Mouse (Mus musculus) embryonic facial prominence, embryonic 11.5 days (tissue): ENCODE measurements around the gene Zap70. TPM values are rescaled to one million over a fixed set of nuclear protein-coding genes. Genes with fewer than 3 reads are reported as not detected.

ENCODE experiments used
- ATAC-seq: fragments of 200-750 bp; cut with Nextera tagmentation; replicated peaks from 2 replicates; pipeline ENCODE4 v1.8.0; 2017; ENCODE audit warnings: low read depth; ENCODE audit not compliant: insufficient number of reproducible peaks, low FRiP score, low TSS enrichment
- DNase-seq: peaks from one replicate; pipeline ENCODE4 v3.0.0-alpha.2; 2015; ENCODE audit warnings: low spot score
- H3K27ac ChIP-seq: fragments of 300-500 bp; sonication (generic); replicated peaks from 2 replicates; pipeline ENCODE4 v1.5.1; 2014; ENCODE audit warnings: mild to moderate bottlenecking, low read depth, low read length, control low read depth
- H3K27me3 ChIP-seq: fragments of 300-500 bp; sonication (generic); 2 replicates; pipeline ENCODE4 v1.6.1; 2014; ENCODE audit warnings: mild to moderate bottlenecking, low read length, moderate library complexity, mixed read lengths; ENCODE audit not compliant: control insufficient read depth, insufficient read depth
- H3K36me3 ChIP-seq: fragments of 300-500 bp; sonication (generic); replicated peaks from 2 replicates; pipeline ENCODE4 v1.6.1; 2014; ENCODE audit warnings: low read depth, mild to moderate bottlenecking, low read length, moderate library complexity, mixed read lengths; ENCODE audit not compliant: control insufficient read depth, insufficient read depth
- H3K4me1 ChIP-seq: fragments of 300-500 bp; sonication (generic); 2 replicates; pipeline ENCODE4 v1.6.1; 2014; ENCODE audit warnings: low read length, mixed read lengths; ENCODE audit not compliant: control insufficient read depth, insufficient read depth
- H3K4me2 ChIP-seq: fragments of 300-500 bp; sonication (generic); 2 replicates; pipeline ENCODE4 v1.6.1; 2014; ENCODE audit warnings: low read depth, mild to moderate bottlenecking, control low read depth, low read length, moderate library complexity
- H3K4me3 ChIP-seq: fragments of 300-500 bp; sonication (generic); 2 replicates; pipeline ENCODE4 v1.5.1; 2014; ENCODE audit warnings: low read depth, low read length, control low read depth
- H3K9ac ChIP-seq: fragments of 300-500 bp; sonication (generic); replicated peaks from 2 replicates; pipeline ENCODE4 v1.6.1; 2014; ENCODE audit warnings: mild to moderate bottlenecking, control low read depth, low read length
- H3K9me3 ChIP-seq: fragments of 300-500 bp; sonication (generic); replicated peaks from 2 replicates; pipeline ENCODE4 v1.6.1; 2016; ENCODE audit warnings: mild to moderate bottlenecking, low read length, inconsistent platforms, mixed read lengths; ENCODE audit not compliant: control insufficient read depth
- WGBS: fragments of 180-500 bp; shearing (Covaris S2); extraction: QIAGEN DNeasy Blood & Tissue Kit; methylation state at CpG from one replicate; pipeline ENCODE4 v1.1.7; 2014; 5-methylcytosine and 5-hydroxymethylcytosine counted together
- polyA plus RNA-seq: library from polyadenylated mRNA; unstranded; fragments of >200 nt; fragmentation: Nextera tagmentation; extraction: Ambion mirVana; gene quantifications from 2 replicates; pipeline ENCODE4 v1.2.1, GENCODE M21; 2014

Gene Zap70
- 0.15 and 0.18 TPM in 2 replicates for polyA plus RNA-seq

DNA sequence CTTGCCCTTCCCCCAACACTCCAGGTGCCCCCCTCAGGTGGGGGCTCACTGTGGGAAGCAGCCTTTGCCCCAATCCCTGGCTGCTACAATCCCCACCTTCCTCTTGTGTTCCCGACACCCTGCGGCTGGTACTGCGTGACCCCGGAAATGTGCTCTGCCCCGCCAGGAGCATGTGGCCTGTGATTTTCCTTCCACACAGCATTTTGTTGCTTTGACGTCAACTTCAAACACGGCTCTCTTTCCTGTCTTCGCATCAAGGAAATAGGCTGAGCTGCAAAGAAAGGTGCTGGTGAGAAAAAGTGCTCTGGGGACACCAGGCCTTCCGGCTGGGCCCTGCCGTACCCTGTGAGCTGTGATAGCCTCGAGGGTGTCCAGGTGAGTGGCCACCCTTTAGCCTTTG lies at the start of gene Zap70:
Zap70 (plus strand) TSS at position 231 of the 400 bp plus-strand sequence.
- Histone ChIP-seq H3K36me3 (no peaks in the 10 kb centered on the region), H3K9ac (no peak within 1 kb of the TSS), H3K9me3 (no peaks in the 10 kb centered on the region), H3K27ac (no peak within 1 kb of the TSS), H3K4me1 (no peaks in the 10 kb centered on the region), H3K27me3 (no peaks in the 10 kb centered on the region), H3K4me2 (no peak within 1 kb of the TSS), H3K4me3 (no peak within 1 kb of the TSS)
- DNase-seq (no peak), ATAC-seq (no peak)
- 87% methylated on average over 11 of the region's 11 CpGs for WGBS

DNA sequence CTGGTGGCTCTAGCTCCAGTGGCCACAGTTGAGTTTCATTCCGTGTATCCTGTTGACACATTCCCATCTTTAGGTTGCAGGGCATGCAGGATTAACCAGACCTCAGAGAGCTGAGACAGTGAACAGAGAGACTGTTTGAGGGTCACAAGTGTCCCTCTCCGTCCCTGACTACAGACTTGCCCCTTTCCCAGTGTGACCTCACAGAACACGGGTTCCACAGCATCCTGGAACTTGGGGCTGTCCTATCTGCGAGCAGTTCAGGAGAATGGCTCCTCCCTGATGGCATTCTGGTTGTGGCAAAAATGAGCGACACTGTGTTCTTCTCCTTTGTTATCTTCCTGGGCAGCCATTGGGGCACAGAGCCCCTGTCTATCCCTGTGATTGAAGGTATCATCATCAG lies 47.3 kb upstream of the Zap70 start, which contains the start of gene Actr1b:
Actr1b (minus strand) TSS at position 112 of the 400 bp plus-strand sequence.
- Histone ChIP-seq H3K9ac (no peak within 1 kb of the TSS), H3K27me3 (no peaks in the 10 kb centered on the region), H3K4me3 (no peak within 1 kb of the TSS), H3K4me1 (no peaks in the 10 kb centered on the region), H3K36me3 (no peaks in the 10 kb centered on the region), H3K9me3 (no peaks in the 10 kb centered on the region), H3K27ac (no peak within 1 kb of the TSS), H3K4me2 (no peak within 1 kb of the TSS)
- WGBS: 84% methylated on average over 5 of the region's 5 CpGs
- ATAC-seq (no peak), DNase-seq (no peak)

DNA sequence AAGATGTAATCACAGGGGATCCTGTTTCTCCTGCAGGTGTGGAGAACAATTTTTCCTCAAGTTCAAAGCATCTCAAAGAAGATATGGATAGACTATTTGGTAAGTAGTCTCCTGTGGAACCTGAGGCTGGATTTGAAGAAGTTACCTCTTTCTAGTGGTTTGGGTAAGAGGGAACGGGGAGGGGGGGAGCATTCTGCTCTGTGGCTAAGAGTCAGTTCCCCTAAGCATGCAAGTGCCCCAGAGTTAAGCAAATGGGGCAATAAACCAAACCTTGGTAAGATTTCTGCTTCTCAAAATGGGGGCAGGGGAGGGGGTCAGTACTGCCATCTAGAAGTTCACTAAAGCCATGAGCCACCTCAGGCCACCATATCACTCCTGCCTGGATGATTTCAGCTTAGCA lies 42.8 kb upstream of the Zap70 start:
- no peaks in the 10 kb centered on the region for H3K9me3 ChIP-seq

DNA sequence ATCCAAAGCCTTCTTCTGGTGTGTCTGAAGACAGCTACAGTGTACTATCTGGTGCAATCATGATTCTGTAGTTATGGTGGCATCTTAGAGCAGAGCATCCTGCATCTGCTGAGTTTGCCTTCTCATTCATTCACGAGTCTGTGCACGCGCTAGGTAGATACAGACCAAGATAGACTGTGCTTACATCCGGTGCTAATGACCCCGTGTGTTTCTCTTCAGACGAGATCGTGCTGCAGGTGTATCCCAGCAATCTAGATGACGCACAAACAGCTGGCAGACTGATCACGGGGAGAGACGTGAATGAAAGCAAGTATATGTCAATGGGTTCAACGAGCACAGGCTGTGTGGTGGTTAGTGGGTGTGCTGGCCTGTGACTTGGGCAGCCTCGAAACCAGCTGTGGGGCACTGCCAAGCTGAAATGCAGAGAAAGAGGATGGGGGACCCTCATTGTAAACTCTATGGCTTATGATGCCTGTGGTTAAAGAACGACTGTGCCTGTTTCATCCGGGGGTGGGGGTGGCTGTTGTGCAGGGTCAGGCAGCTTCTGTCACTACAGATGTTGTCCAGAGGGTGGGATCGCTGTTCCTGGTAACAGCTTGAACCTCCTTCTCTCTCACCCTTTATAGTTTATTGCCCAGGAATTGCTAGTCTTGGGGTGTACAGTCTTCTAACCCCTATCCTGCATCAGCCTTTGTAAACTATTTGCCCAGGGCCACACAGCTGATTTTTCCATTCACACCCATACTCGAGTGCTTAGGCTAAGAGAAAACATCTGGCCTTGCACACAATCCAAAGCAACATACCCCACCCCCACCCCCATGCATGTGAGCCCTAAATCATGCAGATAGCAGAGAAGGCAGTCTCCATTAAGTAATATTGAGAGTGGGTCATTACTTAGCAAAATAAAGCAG lies 38.2 kb upstream of the Zap70 start:
- no peaks in the 10 kb centered on the region for H3K9me3 ChIP-seq
- no peaks in the 10 kb centered on the region for H3K4me1 ChIP-seq
- H3K4me2 ChIP-seq: no peak overlapping the region
- H3K4me3 ChIP-seq: no peak overlapping the region
- H3K27me3 ChIP-seq: no peaks in the 10 kb centered on the region
- H3K9ac ChIP-seq: peak overlapping the region; percentile 32; the same call in 1 of the 2 replicates
- no peak for ATAC-seq
- H3K36me3 ChIP-seq: no peaks in the 10 kb centered on the region
- 61% methylated on average over 16 of the region's 16 CpGs for WGBS
- peak; percentile 63 for DNase-seq
- H3K27ac ChIP-seq: no peak overlapping the region

More for the DNA sequence above, 42.8 kb upstream of the Zap70 start:
- no peaks in the 10 kb centered on the region for H3K4me1 ChIP-seq
- ATAC-seq (no peak), DNase-seq (no peak)
- no peaks in the 10 kb centered on the region for H3K36me3 ChIP-seq
- H3K9ac ChIP-seq: no peak overlapping the region
- no peak overlapping the region for H3K4me2 ChIP-seq
- H3K27ac ChIP-seq: no peak overlapping the region
- H3K4me3 ChIP-seq: no peak overlapping the region
- 92% methylated on average over 1 of the region's 1 CpGs for WGBS
- no peaks in the 10 kb centered on the region for H3K27me3 ChIP-seq

DNA sequence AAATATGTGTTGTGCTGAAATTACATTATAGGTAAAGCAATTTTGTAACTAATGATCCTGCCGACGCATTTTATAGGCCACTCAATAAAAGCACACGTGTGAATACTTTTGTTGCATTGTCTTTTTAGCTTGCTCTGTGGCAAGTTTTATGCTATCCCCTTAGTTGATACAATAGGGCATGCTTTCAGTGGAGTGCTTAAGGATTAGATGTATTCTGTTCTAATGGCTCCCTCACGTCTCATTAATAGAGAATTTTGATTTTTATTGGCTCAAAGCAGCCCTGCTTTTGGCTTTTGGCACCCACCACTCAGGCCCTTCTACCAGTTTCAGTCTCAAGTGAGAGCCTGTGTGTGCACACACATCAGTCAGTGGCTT lies 37.6 kb upstream of the Zap70 start:
- no peak overlapping the region for H3K4me3 ChIP-seq
- no peak overlapping the region for H3K4me2 ChIP-seq
- no peaks in the 10 kb centered on the region for H3K9me3 ChIP-seq
- no peaks in the 10 kb centered on the region for H3K4me1 ChIP-seq
- H3K27me3 ChIP-seq: no peaks in the 10 kb centered on the region
- H3K27ac ChIP-seq: no peak overlapping the region
- no peak overlapping the region for H3K9ac ChIP-seq
- DNase-seq (no peak), ATAC-seq (no peak)
- WGBS: 77% methylated on average over 4 of the region's 4 CpGs
- H3K36me3 ChIP-seq: no peaks in the 10 kb centered on the region

DNA sequence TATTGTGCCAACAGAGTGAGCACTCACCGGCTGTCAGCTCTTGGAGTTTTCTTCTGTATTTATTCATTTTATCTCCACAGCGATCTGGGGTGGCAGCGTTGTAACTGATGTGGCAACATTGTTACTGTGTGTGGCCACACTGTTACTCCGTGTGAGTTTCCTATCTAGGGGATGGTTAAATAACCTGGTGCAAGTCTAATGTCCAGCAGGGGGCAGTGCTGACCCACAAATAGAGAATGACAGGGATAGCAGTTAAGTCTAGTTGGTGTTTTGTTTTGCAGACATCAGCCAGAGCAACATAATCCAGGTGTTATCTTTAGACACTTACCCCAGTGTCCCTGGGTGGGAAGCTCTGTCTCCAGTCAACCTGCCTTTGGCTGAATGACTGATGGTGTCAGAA lies 24.3 kb upstream of the Zap70 start:
- no peak for ATAC-seq
- no peaks in the 10 kb centered on the region for H3K4me1 ChIP-seq
- H3K9me3 ChIP-seq: no peaks in the 10 kb centered on the region
- no peak overlapping the region for H3K4me3 ChIP-seq
- no peaks in the 10 kb centered on the region for H3K36me3 ChIP-seq
- no peaks in the 10 kb centered on the region for H3K27me3 ChIP-seq
- no peak overlapping the region for H3K27ac ChIP-seq
- DNase-seq: peak; percentile 92
- WGBS: 17% methylated on average over 4 of the region's 4 CpGs
- no peak overlapping the region for H3K9ac ChIP-seq
- no peak overlapping the region for H3K4me2 ChIP-seq

DNA sequence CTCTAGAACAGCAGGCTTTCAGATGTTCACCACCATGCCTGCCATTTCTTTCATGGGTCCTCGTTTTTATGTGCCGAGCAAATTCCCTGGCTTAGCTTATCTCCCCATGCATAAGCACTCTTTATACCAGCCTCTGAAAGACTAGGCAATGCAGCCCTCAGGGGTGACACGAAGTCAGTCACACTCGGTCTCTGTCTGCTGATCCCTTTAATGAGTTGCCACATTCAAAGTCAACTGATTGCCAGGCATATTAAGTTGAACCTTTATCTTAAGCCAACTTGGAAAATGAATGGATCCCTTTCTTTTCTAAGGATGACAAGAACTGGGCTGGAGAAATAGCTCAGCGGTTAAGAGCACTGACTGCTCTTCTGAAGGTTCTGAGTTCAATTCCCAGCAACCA lies 22.4 kb upstream of the Zap70 start:
- no peak overlapping the region for H3K4me2 ChIP-seq
- no peaks in the 10 kb centered on the region for H3K27me3 ChIP-seq
- ATAC-seq (no peak), DNase-seq (no peak)
- no peaks in the 10 kb centered on the region for H3K36me3 ChIP-seq
- no peak overlapping the region for H3K27ac ChIP-seq
- 78% methylated on average over 5 of the region's 5 CpGs for WGBS
- H3K4me1 ChIP-seq: no peaks in the 10 kb centered on the region
- H3K9me3 ChIP-seq: no peaks in the 10 kb centered on the region
- no peak overlapping the region for H3K9ac ChIP-seq
- H3K4me3 ChIP-seq: no peak overlapping the region

DNA sequence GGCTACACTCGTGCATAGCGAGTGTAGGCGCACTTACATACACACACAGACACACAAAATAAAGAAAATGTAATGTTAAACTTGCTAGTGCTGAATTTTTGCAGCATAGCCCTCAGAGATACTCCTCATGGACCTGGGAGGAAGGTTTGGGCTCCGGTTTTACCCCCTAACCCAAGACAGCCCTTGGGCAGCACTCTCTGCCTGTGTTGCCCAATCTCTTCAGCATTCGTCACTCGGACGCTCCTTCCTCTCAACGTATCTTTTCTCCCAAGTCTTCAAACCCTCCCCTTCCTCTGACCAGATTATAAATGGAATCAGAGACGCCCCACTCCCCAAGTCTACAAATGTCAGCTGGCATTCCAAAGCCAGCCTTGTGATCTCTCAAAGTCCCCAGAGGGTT lies 18.6 kb upstream of the Zap70 start:
- Histone ChIP-seq H3K9ac (no peak overlapping the region), H3K4me3 (no peak overlapping the region), H3K36me3 (no peaks in the 10 kb centered on the region), H3K27ac (no peak overlapping the region), H3K27me3 (no peaks in the 10 kb centered on the region), H3K4me2 (no peak overlapping the region), H3K4me1 (0 out of 2 replicates have a peak, but pooled peaks cover 2% of the 10 kb centered on the region), H3K9me3 (no peaks in the 10 kb centered on the region)
- ATAC-seq (no peak), DNase-seq (no peak)
- 82% methylated on average over 9 of the region's 9 CpGs for WGBS
